Mouse (Mus musculus) limb, embryonic 12.5 days (tissue): Measurements from ENCODE around the gene Pxdn. TPM values are rescaled to one million over a fixed set of nuclear protein-coding genes. Genes with fewer than 3 reads are reported as not detected.

Source experiments
- ATAC-seq: fragments of 200-750 bp; cut with Nextera tagmentation; 2 replicates; pipeline ENCODE4 v1.8.0; 2017; ENCODE audit warnings: low read depth, moderate TSS enrichment; ENCODE audit not compliant: insufficient number of reproducible peaks, insufficient read depth, low FRiP score, low TSS enrichment
- H3K27ac ChIP-seq: fragments of 300-500 bp; sonication (generic); 2 replicates; pipeline ENCODE4 v1.5.1; 2016; ENCODE audit warnings: mild to moderate bottlenecking, moderate library complexity
- H3K27me3 ChIP-seq: fragments of 300-500 bp; sonication (generic); 2 replicates; pipeline ENCODE4 v1.6.1; 2016; ENCODE audit warnings: mild to moderate bottlenecking, moderate library complexity
- H3K36me3 ChIP-seq: fragments of 300-500 bp; sonication (generic); 2 replicates; pipeline ENCODE4 v1.6.1; 2016; ENCODE audit warnings: mild to moderate bottlenecking, moderate library complexity
- H3K4me1 ChIP-seq: fragments of 300-500 bp; sonication (generic); replicated peaks from 2 replicates; pipeline ENCODE4 v1.6.1; 2016
- H3K4me2 ChIP-seq: fragments of 300-500 bp; sonication (generic); 2 replicates; pipeline ENCODE4 v1.6.1; 2016; ENCODE audit warnings: mild to moderate bottlenecking, moderate library complexity
- H3K4me3 ChIP-seq: fragments of 300-500 bp; sonication (generic); replicated peaks from 2 replicates; pipeline ENCODE4 v1.5.1; 2016; ENCODE audit warnings: mild to moderate bottlenecking
- H3K9ac ChIP-seq: fragments of 300-500 bp; sonication (generic); replicated peaks from 2 replicates; pipeline ENCODE4 v1.6.1; 2016; ENCODE audit warnings: mild to moderate bottlenecking, moderate library complexity
- H3K9me3 ChIP-seq: fragments of 300-500 bp; sonication (generic); 2 replicates; pipeline ENCODE4 v1.6.1; 2016; ENCODE audit warnings: mild to moderate bottlenecking, moderate library complexity
- WGBS: fragments of 180-500 bp; shearing (Covaris S2); methylation state at CpG from one replicate; pipeline ENCODE4 v1.1.7; 2016; 5-methylcytosine and 5-hydroxymethylcytosine counted together
- polyA plus RNA-seq: library from polyadenylated mRNA; unstranded; fragments of >200 nt; fragmentation: Nextera tagmentation; extraction: Ambion mirVana; gene quantifications from 2 replicates; pipeline ENCODE4 v1.2.1, GENCODE M21; 2016

Gene Pxdn
- polyA plus RNA-seq, 1 experiment from 2014 or later = 147 TPM

DNA sequence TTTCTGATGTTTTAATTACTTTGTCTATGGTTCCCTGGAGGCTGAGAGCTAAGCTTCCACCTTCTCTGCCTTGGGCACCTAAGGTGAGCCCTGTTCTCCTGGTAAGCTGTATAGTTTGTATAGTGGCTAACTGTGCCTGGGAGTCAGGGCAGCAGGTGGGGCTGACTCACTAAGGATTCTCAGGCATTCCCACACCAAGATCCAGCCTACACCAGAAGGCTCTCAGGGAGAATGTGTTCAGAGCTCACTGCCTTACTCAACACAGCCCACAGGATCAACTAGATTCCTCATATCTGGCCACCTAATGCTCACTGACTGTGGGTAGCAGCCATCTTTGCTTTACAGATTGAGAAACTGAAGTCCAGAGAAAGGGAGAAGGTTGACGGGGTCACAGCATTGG lies 4.5 kb upstream of the Pxdn start:
- Histone ChIP-seq H3K4me2 (no peak overlapping the region), H3K27ac (no peak overlapping the region), H3K4me3 (no peak overlapping the region), H3K36me3 (no peaks in the 10 kb centered on the region), H3K9me3 (no peaks in the 10 kb centered on the region), H3K9ac (no peak overlapping the region), H3K4me1 (peaks cover 11% of the 10 kb centered on the region), H3K27me3 (no peaks in the 10 kb centered on the region)
- ATAC-seq = no peak
- WGBS = 81% methylated on average over 1 of the region's 1 CpGs

DNA sequence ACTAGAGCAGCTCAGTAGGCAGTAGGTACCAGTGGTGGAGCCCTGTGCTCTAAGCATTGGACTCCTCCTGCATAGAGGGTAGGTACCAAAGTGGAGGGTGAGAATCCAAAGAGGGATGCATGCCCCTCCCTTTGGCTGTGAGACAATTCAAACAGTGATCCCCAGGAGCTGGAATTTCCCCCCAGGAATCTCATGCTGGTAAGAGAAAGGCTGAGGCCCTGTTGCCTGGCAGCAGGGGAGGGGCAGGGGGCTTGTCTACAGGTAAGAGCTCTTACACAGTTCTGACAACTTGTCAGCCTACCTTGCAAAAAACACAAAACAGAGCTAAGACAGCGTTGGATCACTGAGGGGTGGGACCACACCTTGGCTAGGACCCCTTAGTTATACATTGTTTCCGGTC lies 3.9 kb upstream of the Pxdn start:
- 64% methylated on average over 2 of the region's 2 CpGs for WGBS
- H3K36me3 ChIP-seq = no peaks in the 10 kb centered on the region

DNA sequence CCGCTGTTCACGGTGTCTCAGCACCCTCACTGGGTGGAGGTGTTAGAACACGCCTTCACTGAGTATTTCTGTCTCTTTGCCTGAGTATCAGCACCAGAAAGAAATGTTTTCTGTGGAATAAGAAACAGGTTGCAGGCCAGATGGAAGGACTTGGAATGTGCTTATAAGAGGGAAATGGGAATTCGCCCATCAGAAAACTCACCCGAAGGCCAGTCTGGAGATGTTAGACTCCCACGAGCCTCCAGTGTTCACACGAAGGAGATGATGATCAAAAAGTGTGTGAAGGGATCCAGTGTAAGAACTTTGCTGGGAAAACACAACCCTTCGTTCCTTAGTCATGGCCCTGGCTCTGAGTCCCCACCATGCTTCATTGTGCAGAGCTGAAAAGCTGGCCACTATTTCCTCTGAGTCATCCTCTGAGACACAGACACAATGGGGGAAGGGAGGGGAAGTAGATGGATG lies 3.3 kb upstream of the Pxdn start:
- 62% methylated on average over 8 of the region's 8 CpGs for WGBS
- ATAC-seq = no peak
- peaks cover 12% of the 10 kb centered on the region for H3K4me1 ChIP-seq
- H3K27ac ChIP-seq = no peak overlapping the region
- no peak overlapping the region for H3K9ac ChIP-seq
- H3K27me3 ChIP-seq = no peaks in the 10 kb centered on the region
- H3K36me3 ChIP-seq = no peaks in the 10 kb centered on the region
- H3K4me3 ChIP-seq = no peak overlapping the region
- no peak overlapping the region for H3K4me2 ChIP-seq
- H3K9me3 ChIP-seq = no peaks in the 10 kb centered on the region

More for the DNA sequence above, 3.9 kb upstream of the Pxdn start:
- Histone ChIP-seq H3K4me3 (no peak overlapping the region), H3K4me1 (peaks cover 11% of the 10 kb centered on the region), H3K9me3 (no peaks in the 10 kb centered on the region), H3K27me3 (no peaks in the 10 kb centered on the region), H3K9ac (no peak overlapping the region), H3K4me2 (no peak overlapping the region), H3K27ac (no peak overlapping the region)
- ATAC-seq = no peak

DNA sequence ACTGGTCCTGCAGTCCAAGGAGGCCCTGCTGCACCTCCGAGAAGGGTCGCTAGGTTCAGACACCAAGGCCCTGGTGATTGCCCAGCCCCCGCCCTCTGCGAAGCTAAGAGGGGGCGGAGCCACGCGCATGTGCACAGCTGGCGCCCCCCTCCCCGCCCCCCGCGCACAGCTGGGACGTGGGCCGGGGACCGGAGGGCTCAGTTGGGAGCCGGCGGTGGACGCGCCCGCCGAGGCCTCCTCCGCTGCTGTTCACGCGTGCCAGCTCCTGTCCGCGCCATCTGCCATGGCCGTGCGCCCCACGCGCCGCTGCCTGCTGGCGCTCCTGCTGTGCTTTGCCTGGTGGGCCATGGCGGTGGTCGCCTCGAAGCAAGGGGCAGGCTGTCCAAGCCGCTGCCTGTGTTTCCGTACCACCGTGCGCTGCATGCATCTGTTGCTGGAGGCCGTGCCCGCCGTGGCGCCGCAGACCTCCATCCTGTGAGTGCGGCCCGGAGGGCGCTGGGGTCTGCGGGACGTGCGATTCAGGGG lies 505 bp downstream of the Pxdn start:
- WGBS = under 1% methylated on average over 49 of the region's 49 CpGs
- Histone ChIP-seq H3K9me3 (no peaks in the 10 kb centered on the region), H3K4me3 (peak overlapping the region; percentile 91), H3K4me1 (peaks cover 40% of the 10 kb centered on the region), H3K27ac (peak overlapping the region; percentile 96), H3K27me3 (no peaks in the 10 kb centered on the region), H3K9ac (peak overlapping the region; percentile 95), H3K4me2 (peak overlapping the region; percentile 88), H3K36me3 (peaks cover 16% of the 10 kb centered on the region; the same call in 1 of the 2 replicates)
- ATAC-seq = peak; percentile 89

DNA sequence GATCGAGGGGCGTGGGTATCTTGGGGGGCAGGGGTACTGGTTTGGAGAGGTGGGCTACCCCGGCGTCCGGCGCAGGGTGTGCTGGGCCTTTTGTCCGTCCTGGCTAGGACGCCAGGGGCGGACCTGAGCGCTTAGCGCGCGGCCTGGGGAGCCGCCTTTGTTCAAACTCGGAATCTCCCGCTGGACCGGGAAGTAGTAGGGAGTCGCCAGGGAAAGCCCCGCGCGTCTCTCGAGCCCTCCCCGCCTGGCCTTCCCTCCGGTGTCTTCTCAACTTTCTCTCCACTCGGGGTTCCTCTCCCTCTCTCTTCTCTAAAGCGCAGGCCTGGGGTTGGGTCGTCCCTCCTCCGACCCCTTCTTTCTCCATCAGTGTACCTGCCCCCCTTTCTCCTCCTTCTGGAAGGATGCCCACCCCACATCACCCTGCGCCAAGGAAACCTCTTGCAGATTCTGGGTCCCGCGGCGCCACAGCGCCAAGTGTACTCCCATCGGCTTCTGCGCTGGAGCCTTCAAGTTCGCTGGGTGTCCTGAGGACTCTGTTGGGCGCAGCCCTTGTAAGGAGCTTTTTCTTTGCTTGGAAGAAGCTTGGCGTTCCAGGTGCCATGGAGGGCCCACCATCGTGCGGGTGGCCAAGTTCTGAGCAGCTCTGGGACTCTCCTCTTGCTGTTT lies 1.1 kb downstream of the Pxdn start:
- Histone ChIP-seq H3K4me1 (peaks cover 43% of the 10 kb centered on the region), H3K27ac (peak overlapping the region; percentile 96), H3K4me3 (peak overlapping the region; percentile 91), H3K27me3 (no peaks in the 10 kb centered on the region), H3K4me2 (peak overlapping the region; percentile 88), H3K9me3 (no peaks in the 10 kb centered on the region), H3K36me3 (peaks cover 16% of the 10 kb centered on the region; the same call in 1 of the 2 replicates), H3K9ac (peak overlapping the region; percentile 95)
- under 1% methylated on average over 40 of the region's 40 CpGs for WGBS
- ATAC-seq = peak; percentile 61

DNA sequence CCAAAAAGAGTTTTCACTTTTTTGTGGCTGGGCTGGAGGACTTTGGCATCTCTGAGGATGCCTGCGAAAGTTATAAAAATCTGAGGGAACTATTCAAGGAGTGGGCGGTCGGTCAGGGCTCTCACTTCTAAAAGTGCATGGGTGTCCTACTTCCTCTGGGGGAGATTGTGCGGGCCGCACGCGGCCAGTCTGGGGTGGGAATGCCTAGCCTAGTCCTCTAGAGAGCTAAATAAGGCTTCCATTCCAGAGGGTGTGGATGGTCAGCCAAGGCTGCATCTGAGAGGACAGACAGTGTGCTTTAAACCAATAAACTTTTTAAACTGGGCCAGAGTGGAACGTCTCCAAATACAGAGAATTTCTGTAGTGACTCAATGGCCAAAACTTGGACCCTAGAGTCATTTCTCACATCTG lies 1.9 kb downstream of the Pxdn start:
- Histone ChIP-seq H3K36me3 (peaks cover 16% of the 10 kb centered on the region; the same call in 1 of the 2 replicates), H3K9ac (peak overlapping the region; percentile 95), H3K27ac (peak overlapping the region; percentile 96), H3K27me3 (no peaks in the 10 kb centered on the region), H3K4me1 (peaks cover 45% of the 10 kb centered on the region), H3K4me2 (peak overlapping the region; percentile 88), H3K4me3 (peak overlapping the region; percentile 91), H3K9me3 (no peaks in the 10 kb centered on the region)
- WGBS = 2% methylated on average over 8 of the region's 8 CpGs
- no peak for ATAC-seq

DNA sequence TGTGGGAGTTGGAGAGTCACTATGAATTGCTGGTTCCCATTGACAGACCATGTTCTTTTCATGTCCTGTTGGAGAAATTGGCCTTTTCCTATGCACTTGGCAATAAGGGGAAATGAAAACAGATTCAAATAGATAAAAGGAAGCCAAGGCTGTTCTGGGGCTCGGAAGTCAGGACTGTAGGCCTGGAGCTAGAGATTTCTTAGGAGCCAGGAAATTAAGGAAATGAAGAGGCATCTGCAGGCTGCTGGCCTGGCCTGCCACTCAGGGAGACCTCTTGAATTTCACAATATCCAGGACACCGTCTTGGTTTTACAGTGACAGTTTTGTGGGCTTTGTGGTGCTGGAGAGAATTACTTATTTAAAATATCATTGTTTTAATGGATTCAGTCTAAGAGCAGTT lies 5.0 kb downstream of the Pxdn start:
- Histone ChIP-seq H3K4me1 (peaks cover 43% of the 10 kb centered on the region), H3K27ac (no peak overlapping the region), H3K27me3 (no peaks in the 10 kb centered on the region), H3K9me3 (no peaks in the 10 kb centered on the region), H3K4me2 (no peak overlapping the region), H3K9ac (no peak overlapping the region), H3K36me3 (peaks cover 16% of the 10 kb centered on the region; the same call in 1 of the 2 replicates), H3K4me3 (no peak overlapping the region)
- no peak for ATAC-seq
- 78% methylated on average over 2 of the region's 2 CpGs for WGBS

DNA sequence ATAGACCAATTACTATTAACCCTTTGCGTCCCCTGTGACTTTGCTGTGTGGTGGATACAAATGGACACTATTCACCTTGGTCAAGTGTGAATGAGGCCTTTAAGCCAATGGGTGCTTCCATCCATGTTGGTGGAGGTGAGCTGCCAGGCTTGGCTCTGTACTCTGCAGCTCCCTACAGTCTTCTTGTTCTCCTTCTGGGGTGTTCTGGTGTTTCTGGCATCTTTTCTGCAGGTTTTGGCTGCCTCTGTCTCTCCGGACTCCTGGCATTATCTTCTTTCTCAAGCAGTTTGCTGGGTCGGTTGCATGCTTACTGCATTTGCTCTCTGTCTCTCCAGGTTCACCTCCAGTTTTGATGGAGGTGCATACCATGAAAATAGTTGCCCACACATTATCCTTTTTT lies 7.2 kb downstream of the Pxdn start:
- peaks cover 42% of the 10 kb centered on the region for H3K4me1 ChIP-seq
- 83% methylated on average over 3 of the region's 3 CpGs for WGBS
- H3K27ac ChIP-seq = no peak overlapping the region
- peaks cover 23% of the 10 kb centered on the region; the same call in 1 of the 2 replicates for H3K36me3 ChIP-seq
- H3K27me3 ChIP-seq = no peaks in the 10 kb centered on the region
- H3K9ac ChIP-seq = no peak overlapping the region
- no peak for ATAC-seq
- H3K4me3 ChIP-seq = no peak overlapping the region
- H3K9me3 ChIP-seq = no peaks in the 10 kb centered on the region
- H3K4me2 ChIP-seq = no peak overlapping the region

DNA sequence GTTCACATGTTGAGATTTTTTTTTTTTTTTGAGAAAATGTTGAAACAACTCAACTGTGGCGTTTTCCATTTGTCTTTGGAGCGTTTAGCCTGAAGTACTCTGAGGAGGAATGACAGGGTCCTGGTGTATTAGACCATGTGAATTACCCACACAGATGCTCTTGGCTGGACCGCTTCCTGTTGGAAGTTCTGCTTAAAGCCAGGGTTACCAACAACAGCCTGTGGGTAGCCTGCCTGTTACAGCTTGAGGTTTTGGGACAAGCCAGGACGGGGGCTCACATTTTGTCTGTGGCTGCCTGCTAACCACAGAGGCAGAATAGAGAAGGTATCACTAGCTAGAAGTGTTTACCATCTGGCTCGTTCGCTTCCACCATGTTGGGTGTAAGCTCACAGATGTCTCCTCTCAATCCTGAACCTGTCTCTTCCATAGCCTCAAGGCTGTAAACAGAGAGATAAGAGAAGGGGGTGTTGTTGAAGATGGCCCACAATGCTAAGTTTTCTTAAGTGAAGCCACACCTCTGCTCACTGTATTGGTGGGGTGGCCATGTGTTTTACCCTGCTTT lies 7.9 kb downstream of the Pxdn start:
- Histone ChIP-seq H3K36me3 (peaks cover 23% of the 10 kb centered on the region; the same call in 1 of the 2 replicates), H3K4me1 (peaks cover 40% of the 10 kb centered on the region), H3K27ac (no peak overlapping the region), H3K9ac (no peak overlapping the region), H3K27me3 (no peaks in the 10 kb centered on the region), H3K4me2 (no peak overlapping the region), H3K9me3 (no peaks in the 10 kb centered on the region), H3K4me3 (no peak overlapping the region)
- no peak for ATAC-seq
- WGBS = 68% methylated on average over 6 of the region's 6 CpGs

DNA sequence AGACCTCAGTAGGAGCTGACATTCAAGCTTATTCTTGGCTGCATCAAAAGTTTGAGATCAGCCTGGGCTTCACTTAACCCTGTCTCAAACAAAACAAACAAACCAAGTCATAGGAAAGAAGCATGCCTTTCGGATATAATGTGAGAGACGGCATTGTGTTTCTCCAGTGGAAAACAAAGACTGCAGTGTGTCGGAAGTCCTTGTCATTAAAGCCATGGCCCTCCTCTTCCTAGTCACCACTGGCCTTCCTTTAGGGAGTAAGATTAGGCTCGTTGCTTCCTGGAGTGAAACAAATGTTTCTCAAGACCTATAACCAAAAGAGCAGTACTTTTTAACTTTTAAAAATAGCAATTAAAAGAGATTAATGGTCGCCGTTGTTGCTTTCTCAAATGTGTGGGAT lies 13.6 kb downstream of the Pxdn start:
- peak overlapping the region; percentile 69; the same call in 1 of the 2 replicates for H3K27ac ChIP-seq
- H3K4me1 ChIP-seq = peaks cover 53% of the 10 kb centered on the region
- H3K27me3 ChIP-seq = no peaks in the 10 kb centered on the region
- H3K4me2 ChIP-seq = no peak overlapping the region
- ATAC-seq = no peak
- WGBS = 74% methylated on average over 6 of the region's 6 CpGs
- no peak overlapping the region for H3K4me3 ChIP-seq
- H3K36me3 ChIP-seq = peaks cover 7% of the 10 kb centered on the region; the same call in 1 of the 2 replicates
- H3K9ac ChIP-seq = no peak overlapping the region
- no peaks in the 10 kb centered on the region for H3K9me3 ChIP-seq

DNA sequence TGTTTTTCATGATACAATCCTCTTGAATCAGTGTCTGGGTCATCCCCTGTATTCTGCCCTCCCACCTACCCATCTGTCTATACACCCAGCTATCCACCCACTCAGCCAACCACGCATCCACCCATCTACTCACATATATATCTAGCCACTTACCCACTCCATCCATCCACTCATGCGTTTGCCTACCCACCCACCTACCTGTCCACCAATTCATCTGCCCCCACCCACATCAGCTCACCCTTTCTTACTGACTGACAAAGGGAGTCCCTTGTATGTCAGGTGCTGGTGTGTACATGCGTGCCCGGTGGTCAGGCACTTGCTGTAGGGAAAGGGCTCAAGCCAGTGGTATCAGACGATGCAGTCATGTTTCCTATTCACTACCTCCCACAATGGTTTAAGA lies 14.1 kb downstream of the Pxdn start:
- no peak overlapping the region for H3K4me2 ChIP-seq
- peaks cover 7% of the 10 kb centered on the region; the same call in 1 of the 2 replicates for H3K36me3 ChIP-seq
- no peaks in the 10 kb centered on the region for H3K9me3 ChIP-seq
- no peak overlapping the region for H3K4me3 ChIP-seq
- no peaks in the 10 kb centered on the region for H3K27me3 ChIP-seq
- no peak for ATAC-seq
- H3K9ac ChIP-seq = no peak overlapping the region
- 94% methylated on average over 5 of the region's 5 CpGs for WGBS
- H3K27ac ChIP-seq = no peak overlapping the region
- H3K4me1 ChIP-seq = peaks cover 53% of the 10 kb centered on the region
